Mouse (Mus musculus) neural tube, embryonic 12.5 days (tissue): Measurements from ENCODE around the gene Sult6b1. TPM values are rescaled to one million over a fixed set of nuclear protein-coding genes. Genes with fewer than 3 reads are reported as not detected.

ENCODE experiments used
- ATAC-seq: fragments of 200-750 bp; cut with Nextera tagmentation; 2 replicates; pipeline ENCODE4 v1.8.0; 2017; ENCODE audit warnings: low read depth, mild to moderate bottlenecking, moderate TSS enrichment, moderate library complexity; ENCODE audit not compliant: low FRiP score
- H3K27ac ChIP-seq: fragments of 300-500 bp; sonication (generic); 2 replicates; pipeline ENCODE4 v1.5.1; 2016
- H3K27me3 ChIP-seq: fragments of 300-500 bp; sonication (generic); replicated peaks from 2 replicates; pipeline ENCODE4 v1.6.1; 2016; ENCODE audit warnings: mild to moderate bottlenecking
- H3K36me3 ChIP-seq: fragments of 300-500 bp; sonication (generic); 2 replicates; pipeline ENCODE4 v1.6.1; 2016; ENCODE audit warnings: mild to moderate bottlenecking
- H3K4me1 ChIP-seq: fragments of 300-500 bp; sonication (generic); 2 replicates; pipeline ENCODE4 v1.6.1; 2016
- H3K4me2 ChIP-seq: fragments of 300-500 bp; sonication (generic); replicated peaks from 2 replicates; pipeline ENCODE4 v1.6.1; 2016; ENCODE audit warnings: mild to moderate bottlenecking
- H3K4me3 ChIP-seq: fragments of 300-500 bp; sonication (generic); 2 replicates; pipeline ENCODE4 v1.5.1; 2016
- H3K9ac ChIP-seq: fragments of 300-500 bp; sonication (generic); 2 replicates; pipeline ENCODE4 v1.6.1; 2016; ENCODE audit warnings: mild to moderate bottlenecking
- H3K9me3 ChIP-seq: fragments of 300-500 bp; sonication (generic); 2 replicates; pipeline ENCODE4 v1.6.1; 2016; ENCODE audit warnings: mild to moderate bottlenecking
- WGBS: fragments of 180-500 bp; shearing (Covaris S2); methylation state at CpG from one replicate; pipeline ENCODE4 v1.1.7; 2016; 5-methylcytosine and 5-hydroxymethylcytosine counted together
- polyA plus RNA-seq: library from polyadenylated mRNA; unstranded; fragments of >200 nt; fragmentation: Nextera tagmentation; extraction: Ambion mirVana; gene quantifications from 2 replicates; pipeline ENCODE4 v1.2.1, GENCODE M21; 2016

Gene Sult6b1
- polyA plus RNA-seq, 1 experiment from 2014 or later, result not detected

- Histone ChIP-seq H3K36me3 (no peaks in the 10 kb centered on the region), H3K27me3 (no peaks in the 10 kb centered on the region), H3K9ac (peak within 1 kb of the TSS; percentile 58), H3K27ac (no peak within 1 kb of the TSS), H3K4me2 (peak within 1 kb of the TSS; percentile 82), H3K4me1 (peaks cover 18% of the 10 kb centered on the region), H3K4me3 (peak within 1 kb of the TSS; percentile 45), H3K9me3 (peaks cover 4% of the 10 kb centered on the region; the same call in 1 of the 2 replicates)
- WGBS, result 3% methylated on average over 28 of the region's 28 CpGs
- ATAC-seq, result peak; percentile 90
These were observed 24.2 kb downstream of the Sult6b1 start, which contains the start of gene Eif2ak2 for GRCm38 (mm10) chr17:78882401-78883112. Gene Eif2ak2, minus strand, starts transcription at chr17:78882573.

DNA sequence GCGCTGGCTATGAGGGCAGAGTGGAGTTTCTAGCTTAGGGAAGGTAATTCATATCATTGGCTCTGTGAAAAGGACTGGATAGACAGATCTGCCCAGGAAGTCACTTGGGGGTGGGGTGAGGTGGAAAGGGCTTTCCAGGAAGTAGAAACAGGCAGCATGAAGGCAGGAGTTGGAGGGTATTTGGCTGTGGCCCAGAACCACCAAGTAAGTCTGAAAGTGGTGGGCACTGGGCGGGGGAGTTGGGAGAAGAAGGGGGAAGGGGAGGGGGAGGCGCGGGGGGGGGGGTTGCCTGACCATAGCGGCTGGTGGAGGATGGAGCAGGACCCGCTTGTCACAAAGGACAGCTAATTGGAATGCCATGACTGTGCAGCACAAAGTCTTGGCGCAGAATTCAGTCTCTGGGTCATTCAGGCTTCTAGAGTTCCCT lies 24.9 kb downstream of the Sult6b1 start:
- Histone ChIP-seq H3K36me3 (no peaks in the 10 kb centered on the region), H3K4me2 (peak overlapping the region; percentile 82), H3K27me3 (no peaks in the 10 kb centered on the region), H3K27ac (no peak overlapping the region), H3K4me1 (peaks cover 18% of the 10 kb centered on the region), H3K9me3 (peaks cover 4% of the 10 kb centered on the region; the same call in 1 of the 2 replicates), H3K9ac (peak overlapping the region; percentile 58), H3K4me3 (peak overlapping the region; percentile 45)
- ATAC-seq, result peak; percentile 71
- 9% methylated on average over 7 of the region's 7 CpGs for WGBS

- 91% methylated on average over 6 of the region's 6 CpGs for WGBS
- no peaks in the 10 kb centered on the region for H3K9me3 ChIP-seq
- no peak for ATAC-seq
These were observed 32.9 kb downstream of the Sult6b1 start for GRCm38 (mm10) chr17:78873886-78874285.

GRCm38 (mm10) chr17:78856243-78856642 lies 50.5 kb downstream of the Sult6b1 start:
- ATAC-seq, result no peak
- H3K9ac ChIP-seq, result no peak overlapping the region
- no peaks in the 10 kb centered on the region for H3K9me3 ChIP-seq
- H3K27me3 ChIP-seq, result no peaks in the 10 kb centered on the region
- H3K4me1 ChIP-seq, result no peaks in the 10 kb centered on the region
- H3K27ac ChIP-seq, result no peak overlapping the region
- WGBS, result 91% methylated on average over 10 of the region's 10 CpGs
- H3K36me3 ChIP-seq, result peaks cover 3% of the 10 kb centered on the region; the same call in 1 of the 2 replicates
- H3K4me2 ChIP-seq, result no peak overlapping the region
- no peak overlapping the region for H3K4me3 ChIP-seq

More at GRCm38 (mm10) chr17:78873886-78874285, 32.9 kb downstream of the Sult6b1 start:
- Histone ChIP-seq H3K27ac (no peak overlapping the region), H3K4me1 (no peaks in the 10 kb centered on the region), H3K4me2 (no peak overlapping the region), H3K4me3 (no peak overlapping the region), H3K9ac (no peak overlapping the region), H3K27me3 (no peaks in the 10 kb centered on the region), H3K36me3 (no peaks in the 10 kb centered on the region)

DNA sequence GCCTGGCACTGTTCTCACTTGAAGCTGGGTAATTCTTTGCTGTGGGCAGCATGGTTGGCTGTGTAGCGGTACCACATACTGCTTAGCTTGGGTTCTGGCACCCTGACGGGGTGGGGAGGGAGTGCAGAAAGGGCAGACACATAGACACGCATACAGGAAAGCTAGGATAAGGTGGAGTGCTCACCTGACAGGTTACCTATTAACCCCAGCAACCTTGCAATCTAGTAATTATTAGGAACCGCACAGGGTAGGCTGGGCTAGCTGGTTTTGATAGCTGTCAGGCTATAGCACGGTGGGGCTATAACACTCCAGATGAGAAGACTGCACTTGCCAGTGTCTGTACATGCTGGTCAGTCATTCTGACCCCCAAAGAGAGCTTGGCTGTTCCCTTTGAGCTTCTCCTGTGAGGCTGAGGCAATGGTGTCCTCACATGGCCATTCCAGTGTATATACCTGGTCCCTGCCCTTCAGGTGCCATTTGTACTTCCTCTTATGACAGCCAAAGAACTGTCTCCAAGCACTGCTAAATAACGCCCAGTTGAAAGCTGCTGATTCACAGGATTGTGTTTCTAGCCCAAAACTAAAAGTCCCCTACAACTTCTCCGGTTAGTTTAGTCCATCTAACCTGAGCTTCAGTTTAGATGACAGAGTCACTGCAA lies 64.4 kb downstream of the Sult6b1 start:
- 92% methylated on average over 7 of the region's 7 CpGs for WGBS
- H3K4me1 ChIP-seq, result no peaks in the 10 kb centered on the region
- no peaks in the 10 kb centered on the region for H3K9me3 ChIP-seq
- ATAC-seq, result no peak
- no peak overlapping the region for H3K9ac ChIP-seq
- no peak overlapping the region for H3K4me3 ChIP-seq
- peaks cover 77% of the 10 kb centered on the region for H3K36me3 ChIP-seq
- no peaks in the 10 kb centered on the region for H3K27me3 ChIP-seq
- H3K27ac ChIP-seq, result no peak overlapping the region
- no peak overlapping the region for H3K4me2 ChIP-seq

DNA sequence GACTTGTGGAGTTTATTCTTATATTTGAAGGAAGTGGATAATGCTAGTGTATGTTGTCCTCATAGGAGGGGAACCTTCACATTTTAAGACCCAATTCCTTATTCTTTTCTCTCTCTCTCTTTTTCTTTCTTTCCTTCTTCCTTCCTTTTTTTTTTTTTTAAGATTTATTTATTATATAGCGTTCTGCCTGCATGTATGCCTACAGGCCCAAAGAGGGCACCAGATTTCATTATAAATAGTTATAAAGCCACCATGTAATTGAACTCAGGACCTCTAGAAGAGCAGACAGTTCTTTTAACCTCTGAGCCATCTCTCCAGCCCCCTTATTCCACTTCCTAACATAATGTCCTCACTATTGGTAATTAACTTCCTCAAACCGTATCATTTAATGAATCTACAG lies 70.7 kb downstream of the Sult6b1 start:
- Histone ChIP-seq H3K9ac (peak overlapping the region; percentile 53), H3K4me2 (peak overlapping the region; percentile 79), H3K4me3 (peak overlapping the region; percentile 87), H3K27me3 (no peaks in the 10 kb centered on the region), H3K36me3 (peaks cover 24% of the 10 kb centered on the region), H3K9me3 (no peaks in the 10 kb centered on the region), H3K4me1 (no peaks in the 10 kb centered on the region; the same call in 1 of the 2 replicates), H3K27ac (no peak overlapping the region)
- ATAC-seq, result no peak
- WGBS, result 40% methylated on average over 2 of the region's 2 CpGs

GRCm38 (mm10) chr17:78834856-78835835 lies 71.6 kb downstream of the Sult6b1 start, which contains the start of the genes Heatr5b and Gpatch11:
Gene Heatr5b, minus strand, starts transcription at chr17:78835364.
Gene Gpatch11, plus strand, starts transcription at chr17:78835567.
- H3K4me1 ChIP-seq, result no peaks in the 10 kb centered on the region; the same call in 1 of the 2 replicates
- peak; percentile 99 for ATAC-seq
- under 1% methylated on average over 81 of the region's 81 CpGs for WGBS

More at GRCm38 (mm10) chr17:78834856-78835835, 71.6 kb downstream of the Sult6b1 start, which contains the start of the genes Heatr5b and Gpatch11:
- peak within 1 kb of the TSS; percentile 85 for H3K4me2 ChIP-seq
- H3K36me3 ChIP-seq, result peaks cover 21% of the 10 kb centered on the region
- H3K27ac ChIP-seq, result peak within 1 kb of the TSS; percentile 62; the same call in 1 of the 2 replicates
- H3K9me3 ChIP-seq, result no peaks in the 10 kb centered on the region
- H3K27me3 ChIP-seq, result no peaks in the 10 kb centered on the region
- H3K4me3 ChIP-seq, result peak within 1 kb of the TSS; percentile 87
- H3K9ac ChIP-seq, result peak within 1 kb of the TSS; percentile 89

Other genes starting within 250 kb of the Sult6b1 start
- gene Strn, start 169.8 kb downstream of the Sult6b1 start, polyA plus RNA-seq, result 6.3 and 7.0 TPM in 2 replicates
- gene Heatr5b, start 71.6 kb downstream of the Sult6b1 start, polyA plus RNA-seq, result 23.6 and 24.7 TPM in 2 replicates
- 51.7 and 53.7 TPM in 2 replicates for gene Gpatch11, start 71.4 kb downstream of the Sult6b1 start, polyA plus RNA-seq
- gene Eif2ak2, start 24.4 kb downstream of the Sult6b1 start, polyA plus RNA-seq, result 4.3 and 5.5 TPM in 2 replicates
- gene Cebpzos, start 9.5 kb upstream of the Sult6b1 start, polyA plus RNA-seq, result 101 and 107 TPM in 2 replicates
- 58.5 and 60.1 TPM in 2 replicates for gene Cebpz, start 30.1 kb upstream of the Sult6b1 start, polyA plus RNA-seq
- 49.5 and 51.1 TPM in 2 replicates for gene Ndufaf7, start 30.1 kb upstream of the Sult6b1 start, polyA plus RNA-seq
- 35.6 and 36.8 TPM in 2 replicates for gene Prkd3, start 113.8 kb upstream of the Sult6b1 start, polyA plus RNA-seq
- gene Qpct, start 144.9 kb upstream of the Sult6b1 start, polyA plus RNA-seq, result 8.2 and 9.2 TPM in 2 replicates